Mouse (Mus musculus) C2C12 (cell line): Measurements from ENCODE around the gene Shank1. TPM values are rescaled to one million over a fixed set of nuclear protein-coding genes. Genes with fewer than 3 reads are reported as not detected.

Experiments
- H3K27me3 ChIP-seq: one replicate; pipeline ENCODE4 v1.6.1; 2011; ENCODE audit not compliant: control insufficient read depth, insufficient read depth, insufficient read length
- H3K36me3 ChIP-seq: one replicate; pipeline ENCODE4 v1.6.1; 2011; ENCODE audit not compliant: control insufficient read depth, insufficient read depth
- H3K4me3 ChIP-seq: one replicate; pipeline ENCODE4 v1.5.1; 2011; ENCODE audit warnings: mild to moderate bottlenecking, control low read depth; ENCODE audit not compliant: poor library complexity, insufficient read depth, severe bottlenecking
- H3K79me2 ChIP-seq: one replicate; pipeline ENCODE4 v1.6.1; 2011; ENCODE audit not compliant: control insufficient read depth, insufficient read depth
- H3K79me3 ChIP-seq: one replicate; pipeline ENCODE4 v1.6.1; 2011; ENCODE audit warnings: low read depth, control low read depth
- H3ac ChIP-seq: one replicate; pipeline ENCODE3; 2011; ENCODE audit warnings: low read depth; ENCODE audit not compliant: control insufficient read depth, insufficient read length
- CEBPB ChIP-seq: IDR thresholded peaks from one replicate; pipeline ENCODE4 v1.6.1; 2011; ENCODE audit warnings: low read depth, mild to moderate bottlenecking, control low read depth, moderate library complexity
- CTCF ChIP-seq: IDR thresholded peaks from one replicate; pipeline ENCODE4 v1.5.1; 2011; ENCODE audit not compliant: control insufficient read depth, insufficient read depth, insufficient read length
- FOSL1 ChIP-seq: IDR thresholded peaks from one replicate; pipeline ENCODE4 v1.8.0; 2011; ENCODE audit warnings: mild to moderate bottlenecking, low read length; ENCODE audit not compliant: poor library complexity, insufficient read depth, severe bottlenecking
- MAX ChIP-seq: IDR thresholded peaks from one replicate; pipeline ENCODE4 v1.6.1; 2011; ENCODE audit warnings: mild to moderate bottlenecking, control low read depth
- MYOD1 ChIP-seq: IDR thresholded peaks from one replicate; pipeline ENCODE4 v1.6.1; 2011; ENCODE audit warnings: low read depth; ENCODE audit not compliant: control insufficient read depth, insufficient read length
- MYOG ChIP-seq: IDR thresholded peaks from one replicate; pipeline ENCODE4 v1.6.1; 2011; ENCODE audit not compliant: control insufficient read depth, insufficient read length; ENCODE audit errors: extremely low read depth
- USF1 ChIP-seq: IDR thresholded peaks from one replicate; pipeline ENCODE4 v1.6.1; 2011; ENCODE audit warnings: low read depth, mild to moderate bottlenecking, control low read depth, moderate library complexity
- polyA plus RNA-seq: library from polyadenylated mRNA; unstranded; fragments of >200 nt; fragmentation: generic; extraction: Trizol; gene quantifications from one replicate; pipeline ENCODE4 v1.2.1, GENCODE M21; 2012; ENCODE audit warnings: missing spikeins

Shank1 gene
- polyA plus RNA-seq, 1 experiment: under 0.01 TPM

GRCm38 (mm10) chr7:44306516-44307240 lies 3.4 kb upstream of the Shank1 start, which contains the start of gene Clec11a:
Clec11a (minus strand) TSS chr7:44306902.
- Histone ChIP-seq H3ac (no peak within 1 kb of the TSS), H3K36me3 (no peaks in the 10 kb centered on the region), H3K79me3 (no peaks in the 10 kb centered on the region), H3K27me3 (peaks cover 38% of the 10 kb centered on the region), H3K4me3 (no peak within 1 kb of the TSS), H3K79me2 (no peaks in the 10 kb centered on the region)
- TF ChIP-seq FOSL1: no peak
- TF ChIP-seq MYOD1: no peak
- TF ChIP-seq USF1: no peak
- TF ChIP-seq CTCF: no peak
- no peak for TF ChIP-seq MYOG
- TF ChIP-seq CEBPB: no peak

DNA sequence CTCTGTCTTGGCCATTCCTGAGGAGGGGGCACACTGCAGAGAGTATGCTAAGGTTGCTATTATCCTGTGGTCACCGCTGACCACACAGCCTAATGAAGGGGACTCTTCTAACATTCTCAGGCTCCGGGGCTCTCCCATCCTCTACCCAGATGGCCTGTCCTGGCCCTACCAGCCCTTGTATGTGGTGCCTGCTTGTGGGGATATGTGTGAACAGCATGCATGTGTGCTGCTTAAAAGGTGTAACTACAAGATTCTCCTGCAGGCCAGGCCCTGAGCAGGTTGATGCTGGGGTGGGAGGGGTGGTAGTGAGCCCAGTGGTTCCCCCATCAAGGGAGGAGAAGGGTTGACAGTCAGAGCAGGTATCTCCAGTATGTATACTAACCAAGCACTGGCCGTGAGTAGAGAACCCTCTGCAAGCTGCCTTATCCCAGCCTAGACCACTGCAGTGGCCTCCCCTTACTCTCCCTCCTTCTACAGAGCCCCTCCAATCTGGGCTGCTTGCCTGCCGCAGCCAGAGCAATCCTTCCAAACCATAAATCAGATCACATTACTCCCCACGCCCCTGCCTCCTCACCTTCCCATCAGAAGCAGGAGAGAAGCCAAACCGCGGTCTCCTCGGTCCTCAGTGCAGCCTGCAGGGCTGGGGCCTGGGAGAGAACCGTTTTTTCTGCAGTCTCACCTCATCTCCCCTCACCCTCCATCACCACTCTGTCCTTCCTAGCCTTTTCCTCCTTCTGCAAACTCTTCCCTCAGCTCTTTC lies 2.6 kb upstream of the Shank1 start:
- TF ChIP-seq MYOD1 (no peak), MAX (no peak), CEBPB (no peak), FOSL1 (no peak), USF1 (no peak), CTCF (no peak), MYOG (no peak)
- H3K79me3 ChIP-seq: no peaks in the 10 kb centered on the region
- H3K27me3 ChIP-seq: peaks cover 45% of the 10 kb centered on the region
- H3K36me3 ChIP-seq: no peaks in the 10 kb centered on the region
- no peaks in the 10 kb centered on the region for H3K79me2 ChIP-seq
- H3K4me3 ChIP-seq: no peak overlapping the region
- H3ac ChIP-seq: no peak overlapping the region

- no peak overlapping the region for H3ac ChIP-seq
- peaks cover 68% of the 10 kb centered on the region for H3K27me3 ChIP-seq
- no peak overlapping the region for H3K4me3 ChIP-seq
- H3K79me3 ChIP-seq: no peaks in the 10 kb centered on the region
- TF ChIP-seq MYOD1 (no peak), CEBPB (no peak), FOSL1 (no peak), USF1 (no peak), MAX (no peak), MYOG (no peak), CTCF (no peak)
- no peaks in the 10 kb centered on the region for H3K79me2 ChIP-seq
- H3K36me3 ChIP-seq: no peaks in the 10 kb centered on the region
Observed at GRCm38 (mm10) chr7:44310285-44310877, 328 bp downstream of the Shank1 start.

DNA sequence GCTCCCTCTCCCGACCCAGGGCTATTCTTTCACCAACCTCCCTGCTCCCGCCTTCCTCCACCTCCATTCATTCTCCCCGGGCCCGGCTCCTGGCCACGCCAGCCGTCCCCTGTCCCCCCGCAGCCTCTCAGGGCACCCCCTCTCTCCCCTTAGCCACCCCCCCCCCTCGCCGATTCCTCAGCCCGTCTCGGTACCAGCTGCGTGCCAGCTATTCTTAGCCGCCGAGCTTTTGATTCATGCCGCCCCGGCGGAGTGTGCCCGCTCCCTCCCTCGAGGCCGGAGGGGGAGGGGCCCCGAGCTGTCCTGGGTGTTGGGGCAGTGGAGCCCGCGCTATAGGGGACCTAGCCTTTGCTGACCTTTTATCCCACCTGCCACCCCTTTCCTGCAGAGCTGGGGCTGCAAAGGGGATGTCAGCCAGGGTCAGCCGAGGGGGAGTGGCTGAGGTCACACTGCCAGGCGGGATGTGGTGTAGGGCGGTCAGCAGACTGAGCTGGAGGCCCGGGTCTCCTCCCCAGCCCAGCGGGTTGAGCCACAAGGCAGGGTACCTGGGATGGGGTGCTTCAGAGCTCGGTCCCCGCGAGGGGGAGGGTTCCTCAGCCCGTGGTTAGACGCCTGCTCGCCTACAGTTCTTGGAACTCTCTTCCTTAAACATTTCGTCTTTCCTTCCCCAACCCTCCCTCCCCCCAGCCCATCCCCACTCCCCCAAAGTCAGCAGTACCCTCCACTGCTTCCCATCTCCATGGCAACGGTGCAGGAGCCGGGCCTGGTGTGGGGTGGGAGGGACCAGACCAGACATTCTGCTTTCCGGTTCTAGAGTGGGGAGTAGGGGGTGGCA lies 1.0 kb downstream of the Shank1 start:
- Histone ChIP-seq H3K79me2 (no peaks in the 10 kb centered on the region), H3K27me3 (peaks cover 75% of the 10 kb centered on the region), H3K79me3 (no peaks in the 10 kb centered on the region), H3K4me3 (no peak overlapping the region), H3K36me3 (no peaks in the 10 kb centered on the region), H3ac (no peak overlapping the region)
- TF ChIP-seq USF1: no peak
- TF ChIP-seq FOSL1: no peak
- no peak for TF ChIP-seq CTCF
- TF ChIP-seq MYOD1: no peak
- no peak for TF ChIP-seq MAX
- TF ChIP-seq CEBPB: no peak
- no peak for TF ChIP-seq MYOG

GRCm38 (mm10) chr7:44311713-44312304 lies 1.8 kb downstream of the Shank1 start:
- Histone ChIP-seq H3ac (no peak overlapping the region), H3K36me3 (no peaks in the 10 kb centered on the region), H3K27me3 (peaks cover 82% of the 10 kb centered on the region), H3K4me3 (no peak overlapping the region), H3K79me2 (no peaks in the 10 kb centered on the region), H3K79me3 (no peaks in the 10 kb centered on the region)
- TF ChIP-seq MYOG: no peak
- TF ChIP-seq CEBPB: no peak
- no peak for TF ChIP-seq USF1
- TF ChIP-seq FOSL1: no peak
- TF ChIP-seq MAX: no peak
- no peak for TF ChIP-seq MYOD1
- no peak for TF ChIP-seq CTCF
